Mouse (Mus musculus) layer of hippocampus, adult 9-11 months (tissue): Measurements from ENCODE around the gene Sgsh.

Experiments used
- DNase-seq: peaks from one replicate; pipeline ENCODE4 v3.0.0; 2022

Sgsh gene

DNA sequence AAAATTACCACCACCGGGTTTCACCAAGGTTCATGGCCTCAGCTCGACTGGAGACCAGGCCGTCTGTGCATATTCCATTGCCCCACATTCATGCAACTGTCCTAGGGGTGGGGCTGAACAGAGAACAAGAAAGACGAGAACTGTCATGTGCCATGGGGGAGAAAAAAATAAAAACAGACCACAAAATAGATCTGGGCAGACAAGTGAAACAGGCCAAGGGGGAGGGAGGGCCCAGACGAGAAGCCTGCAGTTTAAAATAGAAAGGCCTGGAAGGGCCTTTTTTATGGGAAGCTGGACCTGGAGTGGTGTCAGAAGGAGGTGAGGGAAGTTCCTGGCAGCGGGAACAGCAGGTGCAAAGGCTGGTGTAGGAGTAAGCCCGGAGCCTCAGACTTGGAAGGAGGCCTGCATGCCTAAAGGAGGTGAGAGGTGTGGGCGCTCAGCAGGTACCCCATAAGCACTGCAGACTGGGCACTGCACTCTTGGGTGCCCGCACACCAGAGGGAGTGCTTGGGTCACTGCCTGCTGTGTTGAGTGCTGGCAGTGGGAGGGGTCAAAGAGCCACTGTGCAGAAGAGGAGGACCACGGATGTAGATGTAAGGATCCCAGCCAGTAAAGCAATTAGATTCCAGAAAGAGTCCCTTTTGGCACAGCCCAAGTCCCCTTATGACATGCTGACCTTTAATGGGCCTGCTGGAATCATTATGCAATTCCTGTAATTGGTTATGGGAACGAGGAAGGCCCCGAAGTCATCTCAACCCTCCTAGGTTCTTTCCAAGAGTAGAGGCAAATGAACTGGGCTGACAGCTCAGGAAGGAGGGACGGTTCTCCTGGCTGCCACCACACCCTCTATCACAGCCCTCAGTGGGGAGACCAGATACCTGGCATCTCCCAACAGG lies 48.3 kb downstream of the Sgsh start:
- no peak for DNase-seq

- no peak for DNase-seq
Observed at GRCm38 (mm10) chr11:119304904-119305712, 50.2 kb downstream of the Sgsh start.

DNA sequence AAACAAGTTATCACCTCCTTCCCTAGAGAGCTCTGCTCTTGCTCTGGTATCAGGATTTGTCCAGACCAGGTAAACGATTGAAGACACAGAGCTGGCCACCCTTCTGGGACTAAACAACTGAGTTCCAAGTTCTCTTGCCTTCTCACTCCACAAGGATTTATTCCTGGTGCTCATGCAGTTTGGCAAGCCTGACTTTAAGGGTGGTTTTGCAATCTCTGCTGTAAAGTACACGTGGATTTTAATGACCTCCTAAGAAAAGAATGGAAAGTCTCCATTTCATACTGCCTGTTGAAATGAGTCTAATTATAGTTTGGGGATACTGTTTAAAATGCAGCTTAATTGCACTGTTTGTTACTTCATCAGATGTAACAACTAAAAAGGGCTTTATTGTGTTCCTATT lies 54.4 kb downstream of the Sgsh start:
- DNase-seq, result no peak

GRCm38 (mm10) chr11:119300246-119300935 lies 54.9 kb downstream of the Sgsh start:
- DNase-seq, result no peak

DNA sequence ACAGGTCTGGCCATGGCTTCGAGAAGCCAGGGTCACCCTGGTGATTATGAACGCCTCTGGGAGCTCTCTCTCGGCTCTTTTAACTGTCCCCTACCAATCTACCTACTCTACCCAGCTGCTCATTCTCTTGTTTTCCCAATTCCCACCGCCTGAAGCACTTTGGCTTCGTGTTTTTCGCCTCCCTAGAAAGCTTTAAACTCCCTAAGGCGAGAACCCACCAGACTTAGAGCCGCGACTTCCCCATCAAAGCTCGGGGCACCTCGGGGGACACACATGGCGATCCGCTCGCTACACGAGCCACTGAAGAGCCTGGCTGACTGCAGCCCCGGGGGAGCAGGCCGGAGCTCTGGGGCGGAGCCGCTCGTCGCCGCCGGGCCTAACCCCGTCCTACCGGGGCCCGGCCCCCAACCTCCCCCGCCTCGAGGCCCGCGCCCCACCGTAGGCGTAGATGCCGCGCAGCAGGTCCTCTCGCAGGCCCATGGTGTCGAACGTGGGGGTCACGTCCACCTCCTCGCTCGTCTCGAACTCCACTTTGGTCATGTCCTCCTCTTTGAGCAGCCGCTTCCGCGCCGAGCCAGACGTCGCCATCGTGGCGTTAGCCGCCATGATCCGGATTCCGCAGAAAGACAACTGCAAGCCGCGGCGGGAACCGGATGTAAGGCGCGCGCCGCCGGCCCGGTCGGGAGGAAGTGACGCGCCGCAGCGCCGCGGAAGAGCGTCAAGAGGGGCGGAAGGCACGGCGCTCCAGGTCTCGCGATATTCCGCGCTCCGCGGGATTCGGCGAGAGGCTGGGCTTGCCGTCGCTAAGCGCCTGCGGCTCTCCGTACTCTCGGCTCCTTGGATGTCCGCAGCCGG lies 55.7 kb downstream of the Sgsh start, which contains the start of gene Eif4a3:
Gene Eif4a3, minus strand, starts transcription at position 699 of the 855 bp plus-strand sequence.
- DNase-seq, result peak; percentile 92

DNA sequence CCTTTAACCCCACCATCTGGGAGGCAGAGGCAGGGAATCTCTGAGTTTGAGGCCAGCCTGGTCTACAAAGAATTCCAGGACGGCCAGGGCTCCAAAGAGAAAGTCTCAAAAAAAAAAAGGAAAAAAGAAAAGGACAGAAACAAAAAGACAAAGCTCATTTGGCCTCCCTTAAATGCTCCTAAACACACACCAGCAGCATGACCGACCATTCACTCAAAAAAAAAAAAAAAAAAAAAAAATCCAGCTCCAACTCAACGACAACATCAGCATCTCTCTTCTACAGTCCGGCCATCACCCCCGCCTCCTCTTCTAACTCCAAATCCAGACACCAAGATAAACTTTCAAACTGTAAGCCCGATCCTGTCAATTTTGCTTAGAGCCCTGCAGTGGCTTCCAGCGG lies 56.4 kb downstream of the Sgsh start:
- DNase-seq, result no peak

- no peak for DNase-seq
Observed at GRCm38 (mm10) chr11:119297996-119298395, 57.3 kb downstream of the Sgsh start.
